Mouse (Mus musculus) erythroblast, adult 5-6 weeks (primary cell): ENCODE results near the gene Gemin2. TPM values are rescaled to one million over a fixed set of nuclear protein-coding genes. Genes with fewer than 3 reads are reported as not detected.
"Not testable (repeated sequence)": the region's sequence is repeated elsewhere in the genome, so short reads cannot be mapped to it uniquely, and the experiment has no call there.

Source experiments
- ATAC-seq: replicated peaks from 2 replicates; pipeline ENCODE4 v1.8.0; 2016; ENCODE audit warnings: moderate number of reproducible peaks, mild to moderate bottlenecking, moderate TSS enrichment, inconsistent platforms; ENCODE audit not compliant: poor library complexity, low FRiP score, severe bottlenecking
- total RNA-seq, 2 experiments: library from RNA; stranded (forward) in 1 of 2; stranded (reverse) in 1 of 2; fragments of 150-400 nt in 1 of 2; fragments of 200-764, 138-1000 nt in 1 of 2; gene quantifications; 2 replicates each; pipeline versions ENCODE4 v1.2.3 to v1.2.4; 2015 to 2017; ENCODE audit warnings: low replicate concordance in 2 of 2

Gene Gemin2
- total RNA-seq, 2 experiments from 2014 or later = 3.2 to 12.3 TPM

- ATAC-seq = no peak
Measured at GRCm38 (mm10) chr12:59055196-59055850, 42.1 kb downstream of the Gemin2 start.

DNA sequence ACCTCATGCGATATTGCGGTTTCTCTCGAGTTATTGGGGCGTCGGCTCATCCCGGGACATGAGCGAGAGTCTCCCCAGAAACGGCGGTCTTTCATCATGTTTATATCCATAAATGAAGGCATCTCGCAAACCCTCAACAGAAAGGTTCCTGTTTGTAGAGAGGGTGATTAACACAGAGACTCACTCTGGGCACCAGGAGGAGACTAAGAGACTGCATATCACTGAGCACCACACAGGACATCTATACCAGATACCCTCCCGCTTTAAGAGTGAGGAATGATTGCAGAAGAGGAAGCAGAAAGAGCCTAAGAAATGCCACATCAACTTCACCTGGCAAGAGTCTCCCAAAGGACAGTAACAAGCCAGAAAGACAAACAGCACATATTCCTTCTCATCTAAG lies 43.0 kb downstream of the Gemin2 start:
- ATAC-seq = no peak

GRCm38 (mm10) chr12:59058242-59058641 lies 45.0 kb downstream of the Gemin2 start:
- not testable (repeated sequence) for ATAC-seq

GRCm38 (mm10) chr12:59060322-59060721 lies 47.1 kb downstream of the Gemin2 start:
- no peak for ATAC-seq

DNA sequence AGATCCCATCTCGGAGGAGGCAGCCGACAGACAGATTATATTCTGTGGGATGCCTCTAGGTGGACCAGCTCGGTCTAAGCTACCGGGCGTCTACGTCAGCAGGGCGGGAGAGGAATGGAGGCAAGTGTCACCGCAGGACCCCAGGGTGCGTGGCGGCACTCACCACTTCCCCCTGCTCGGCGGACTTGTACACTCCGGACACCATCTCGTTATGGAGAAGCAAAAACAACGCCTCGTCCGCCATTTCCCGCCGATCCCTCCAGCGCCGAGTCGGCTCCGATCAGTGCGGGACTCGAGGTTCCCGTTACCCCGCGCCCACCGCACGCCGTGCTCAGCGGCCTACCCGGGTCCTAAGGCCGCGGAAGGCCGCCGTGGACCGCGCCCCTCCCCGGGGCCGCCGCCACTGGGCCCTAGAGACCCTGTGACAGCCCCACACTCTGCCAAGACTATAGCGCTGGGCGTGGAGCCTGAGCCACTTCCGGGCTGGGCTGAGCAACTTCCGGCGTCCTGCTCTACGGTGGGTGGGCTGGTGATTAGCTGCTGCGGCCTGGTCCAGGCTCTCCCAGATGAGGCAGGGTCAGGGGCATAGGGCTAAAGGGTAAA lies 47.9 kb downstream of the Gemin2 start, which contains the start of gene Trappc6b:
Trappc6b (minus strand) TSS at position 480 of the 603 bp plus-strand sequence.
- ATAC-seq = peak; percentile 92

- no peak for ATAC-seq
Measured at GRCm38 (mm10) chr12:59064837-59065236, 51.6 kb downstream of the Gemin2 start.

GRCm38 (mm10) chr12:59065776-59066175 lies 52.6 kb downstream of the Gemin2 start:
- ATAC-seq = no peak

GRCm38 (mm10) chr12:59066448-59067077 lies 53.4 kb downstream of the Gemin2 start, which contains the start of gene Pnn:
TSS of gene Pnn (plus strand) at chr12:59066884.
- ATAC-seq = peak; percentile 100

GRCm38 (mm10) chr12:59067095-59067494 lies 53.9 kb downstream of the Gemin2 start:
- ATAC-seq = peak; percentile 26; the same call in 1 of the 2 replicates

GRCm38 (mm10) chr12:59068791-59069190 lies 55.6 kb downstream of the Gemin2 start:
- ATAC-seq = no peak

- ATAC-seq = no peak
Measured at GRCm38 (mm10) chr12:59072286-59072685, 59.1 kb downstream of the Gemin2 start.

GRCm38 (mm10) chr12:59074052-59074451 lies 60.9 kb downstream of the Gemin2 start:
- no peak for ATAC-seq

DNA sequence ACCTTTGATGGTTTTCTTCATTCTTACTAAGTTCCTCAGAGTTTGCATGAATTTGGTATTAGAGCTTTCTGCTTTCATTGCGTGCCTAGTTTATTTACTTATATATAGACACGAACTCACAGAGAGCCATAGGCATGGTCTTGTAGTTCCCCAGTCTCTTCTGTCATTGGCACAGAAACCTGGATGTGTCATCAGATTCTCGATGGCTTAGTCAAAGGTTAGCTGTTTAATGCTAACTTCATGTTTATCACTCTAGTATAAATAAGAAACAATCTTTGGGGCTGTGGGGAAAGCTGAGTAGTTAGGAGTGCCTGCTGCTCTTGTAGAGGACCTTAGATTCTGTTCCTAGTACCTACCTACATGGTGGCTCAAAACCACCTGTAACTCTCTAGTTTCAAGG lies 63.8 kb downstream of the Gemin2 start:
- no peak for ATAC-seq

DNA sequence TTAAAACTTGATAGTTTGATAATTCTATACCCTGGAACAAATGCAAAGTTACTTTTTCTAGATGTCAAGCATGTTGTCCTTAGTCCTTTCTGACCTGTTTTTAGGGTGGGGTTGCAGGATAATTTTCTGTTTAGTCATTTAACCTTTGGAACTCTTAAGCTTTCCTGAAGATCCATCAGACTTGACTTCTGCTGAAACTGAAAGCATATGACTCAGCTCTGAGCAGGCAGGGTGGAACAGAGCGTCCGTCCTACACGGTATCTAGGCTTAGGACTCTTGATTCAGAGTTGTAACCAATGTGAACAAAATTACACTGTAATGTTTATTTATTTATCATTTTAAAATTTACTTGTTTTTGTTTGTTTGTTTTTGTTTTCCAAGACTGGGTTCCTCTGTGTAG lies 64.7 kb downstream of the Gemin2 start:
- no peak for ATAC-seq

Other genes with a start within 250 kb of the Gemin2 start
- 18.6 and 22.2 TPM in 2 replicates for gene Sec23a, start 1.4 kb upstream of the Gemin2 start, total RNA-seq (2015; ENCODE audit: low replicate concordance)
- 19.2 and 21.2 TPM in 2 replicates for gene Sec23a, start 1.4 kb upstream of the Gemin2 start, total RNA-seq (2017; ENCODE audit: low replicate concordance)
- 12.3 and 19.0 TPM in 2 replicates for gene Trappc6b, start 48.1 kb downstream of the Gemin2 start, total RNA-seq (2015; ENCODE audit: low replicate concordance)
- 29.1 and 35.3 TPM in 2 replicates for gene Trappc6b, start 48.1 kb downstream of the Gemin2 start, total RNA-seq (2017; ENCODE audit: low replicate concordance)
- 22.3 and 24.5 TPM in 2 replicates for gene Pnn, start 53.5 kb downstream of the Gemin2 start, total RNA-seq (2015; ENCODE audit: low replicate concordance)
- 23.3 and 40.4 TPM in 2 replicates for gene Pnn, start 53.5 kb downstream of the Gemin2 start, total RNA-seq (2017; ENCODE audit: low replicate concordance)
- gene Mia2, start 82.4 kb downstream of the Gemin2 start, total RNA-seq (2015; ENCODE audit: low replicate concordance) = 40.5 and 54.1 TPM in 2 replicates
- gene Mia2, start 82.4 kb downstream of the Gemin2 start, total RNA-seq (2017; ENCODE audit: low replicate concordance) = 66.7 and 125 TPM in 2 replicates
- 42.7 and 53.5 TPM in 2 replicates for gene Fbxo33, start 206.3 kb downstream of the Gemin2 start, total RNA-seq (2015; ENCODE audit: low replicate concordance)
- 33.0 and 34.4 TPM in 2 replicates for gene Fbxo33, start 206.3 kb downstream of the Gemin2 start, total RNA-seq (2017; ENCODE audit: low replicate concordance)